Comparison of ENCODE assay signal across 17 mouse cellular contexts in the genomic region with DNA sequence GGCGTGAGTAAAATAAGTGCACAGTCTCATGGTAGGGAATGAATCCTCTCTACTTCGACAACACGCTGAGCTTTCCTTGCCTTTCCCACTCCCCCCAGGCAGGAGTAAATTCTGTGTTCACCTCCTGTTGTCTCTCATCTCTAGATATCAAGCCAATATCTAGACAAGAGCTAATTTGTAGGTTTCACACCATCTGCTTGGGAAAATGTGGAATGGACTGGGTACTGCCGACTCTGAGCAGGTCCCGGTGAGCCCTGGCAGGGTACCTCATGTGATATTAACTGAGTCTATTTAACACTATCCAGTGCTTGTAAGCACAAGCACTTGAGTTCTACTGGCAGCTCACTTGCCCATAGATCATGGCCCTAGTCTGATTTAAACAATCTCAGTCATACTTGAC.
"Had no signal": no experiment of that assay in that cellular context is flagged by ENCODE, and none has a peak within 500 bp of the region (broad histone marks: within the 10 kb centered on the region; RNA-seq: fewer than 3 reads in every experiment).

No protein-coding gene starts in this region.

- ATAC-seq: hindbrain, postnatal 0 days; intestine, embryonic 16.5 days; liver, embryonic 12.5 days had no signal

- DNase-seq: gastrocnemius, postnatal 14 days; gastrocnemius, postnatal 36 days; heart, adult 18-20 months; heart, postnatal 14 days; heart, postnatal 36 days; kidney, adult 11 months; kidney, adult 2 months; kidney, adult 9 months; kidney, postnatal 14 days; kidney, postnatal 36 days; layer of hippocampus, adult 9-11 months; layer of hippocampus, postnatal 36 days; left cerebral cortex, postnatal 4 days; lung, adult 18-20 months had no signal
